Comparison of ENCODE assay signal across 11 mouse cellular contexts in genomic region chr9:44916196-44916595, GRCm38 (mm10). TPM values are rescaled to one million over a fixed set of nuclear protein-coding genes. Genes with fewer than 3 reads are reported as not detected.
DNase-seq lines count a peak whose midpoint lies in the region; ATAC-seq and TF ChIP-seq lines count a peak whose summit lies in the region.
"Had no signal": no experiment of that assay in that cellular context is flagged by ENCODE, and none has a peak within 500 bp of the region (broad histone marks: within the 10 kb centered on the region; RNA-seq: fewer than 3 reads in every experiment).

No protein-coding gene starts in this region.

- H3K4me3 ChIP-seq in heart, embryonic 12.5 days: no peak overlapping the region
- no peak overlapping the region for H3K4me3 ChIP-seq in bone marrow, adult 2 months (replicated peaks; ENCODE audit: control insufficient read depth, low read depth, low read length)
- no peak overlapping the region for H3K4me3 ChIP-seq in hindbrain, postnatal 0 days (ENCODE audit: low read length)
- H3K4me3 ChIP-seq: embryonic facial prominence, embryonic 12.5 days; limb, embryonic 13.5 days; stomach, embryonic 15.5 days had no signal

- no peak for TF ChIP-seq POLR2A in bone marrow, adult 2 months (IDR thresholded peaks at IDR 0.05; ENCODE audit: borderline replicate concordance, control insufficient read depth, low read depth, low read length)

- no peaks in the 10 kb centered on the region for H3K27me3 ChIP-seq in heart, embryonic 12.5 days (replicated peaks)
- no peaks in the 10 kb centered on the region for H3K27me3 ChIP-seq in hindbrain, postnatal 0 days (ENCODE audit: insufficient read depth, low read length)
- H3K27me3 ChIP-seq: embryonic facial prominence, embryonic 12.5 days; limb, embryonic 13.5 days; stomach, embryonic 15.5 days had no signal

- peak; percentile 25 to 72 for DNase-seq in heart, adult 18-20 months
- DNase-seq in right cerebral cortex, adult 18-20 months: peak; percentile 19
- DNase-seq in right cerebral cortex, postnatal 25 days: no peak
- DNase-seq in hindbrain, postnatal 0 days (ENCODE audit: low spot score): peak; percentile 50
- peak; percentile 43 for DNase-seq in retina, embryonic 14.5 days (ENCODE audit: low spot score)
- no peak for DNase-seq in frontal cortex, postnatal 25 days (ENCODE audit: low spot score in 2 of 2)

- H3K36me3 ChIP-seq in heart, embryonic 12.5 days: peaks cover 21% of the 10 kb centered on the region
- H3K36me3 ChIP-seq in hindbrain, postnatal 0 days (ENCODE audit: insufficient read depth, low read length): 0 out of 2 replicates have a peak, but pooled peaks cover 6% of the 10 kb centered on the region

- WGBS in heart, embryonic 12.5 days: 77% methylated on average over 1 of the region's 1 CpGs
- WGBS in bone marrow, adult 2 months: 23% methylated on average over 1 of the region's 1 CpGs
- WGBS in hindbrain, postnatal 0 days: 38% methylated on average over 1 of the region's 1 CpGs

- peak; percentile 61 for TF ChIP-seq CTCF in bone marrow, adult 2 months (IDR thresholded peaks at IDR 0.05; ENCODE audit: control insufficient read depth, insufficient read depth, low read length)
- peak; percentile 66 for TF ChIP-seq CTCF in hindbrain, postnatal 0 days (IDR thresholded peaks at IDR 0.05; ENCODE audit: low read depth)

- no peaks in the 10 kb centered on the region for H3K9me3 ChIP-seq in heart, embryonic 12.5 days (replicated peaks)
- no peaks in the 10 kb centered on the region for H3K9me3 ChIP-seq in hindbrain, postnatal 0 days (ENCODE audit: low read length)
- H3K9me3 ChIP-seq: embryonic facial prominence, embryonic 12.5 days; limb, embryonic 13.5 days; stomach, embryonic 15.5 days had no signal

- no peak for ATAC-seq in heart, embryonic 12.5 days (ENCODE audit: insufficient number of reproducible peaks, low FRiP score)
- ATAC-seq in hindbrain, postnatal 0 days: no peak

- H3K4me2 ChIP-seq in heart, embryonic 12.5 days: no peak overlapping the region
- H3K4me2 ChIP-seq in hindbrain, postnatal 0 days (ENCODE audit: low read depth, low read length): no peak overlapping the region
- H3K4me2 ChIP-seq: embryonic facial prominence, embryonic 12.5 days; limb, embryonic 13.5 days; stomach, embryonic 15.5 days had no signal

- no peak overlapping the region for H3K27ac ChIP-seq in heart, embryonic 12.5 days (ENCODE audit: poor library complexity, severe bottlenecking)
- H3K27ac ChIP-seq in bone marrow, adult 2 months (ENCODE audit: control insufficient read depth, insufficient read depth, low read depth, low read length, poor library complexity): no peak overlapping the region
- no peak overlapping the region for H3K27ac ChIP-seq in hindbrain, postnatal 0 days
- H3K27ac ChIP-seq: embryonic facial prominence, embryonic 12.5 days; limb, embryonic 13.5 days; stomach, embryonic 15.5 days had no signal

- H3K9ac ChIP-seq in heart, embryonic 12.5 days: no peak overlapping the region
- no peak overlapping the region for H3K9ac ChIP-seq in hindbrain, postnatal 0 days (replicated peaks; ENCODE audit: low read length)
- H3K9ac ChIP-seq: embryonic facial prominence, embryonic 12.5 days; limb, embryonic 13.5 days; stomach, embryonic 15.5 days had no signal

- peaks cover 11% of the 10 kb centered on the region for H3K4me1 ChIP-seq in heart, embryonic 12.5 days (replicated peaks)
- no peaks in the 10 kb centered on the region; the same call in 1 of the 2 replicates for H3K4me1 ChIP-seq in bone marrow, adult 2 months (ENCODE audit: control insufficient read depth, insufficient read depth, low read length)
- H3K4me1 ChIP-seq in hindbrain, postnatal 0 days (ENCODE audit: insufficient read depth, low read length): peaks cover 10% of the 10 kb centered on the region; the same call in 1 of the 2 replicates

RNA-seq across cellular contexts. Expression of gene Atp5l, which starts 4.3 kb away (rescaled TPM):
- total RNA-seq in heart, adult 18-20 months (2021): 1,000 to 10,000 TPM; 1,708 to 2,082 TPM
- polyA plus RNA-seq in heart, embryonic 12.5 days (2016; fragmentation: Nextera tagmentation; extraction: Ambion mirVana): 924 and 963 TPM in 2 replicates
- polyA plus RNA-seq in bone marrow, adult 2 months (2011; ENCODE audit: insufficient read depth, insufficient read length, low replicate concordance, missing spikeins): 242 and 287 TPM in 2 replicates
- total RNA-seq in hindbrain, postnatal 0 days (2014; rRNA removed): 217 and 223 TPM in 2 replicates
- 1,057 and 1,065 TPM in 2 replicates for polyA plus RNA-seq in hindbrain, postnatal 0 days (2015; fragmentation: Nextera tagmentation; extraction: Ambion mirVana)

RNA-seq across cellular contexts. Expression of gene Kmt2a, which starts 35.1 kb away (rescaled TPM):
- 10 to 100 TPM; 24.9 to 28.1 TPM for total RNA-seq in heart, adult 18-20 months (2021)
- 11.9 and 12.0 TPM in 2 replicates for polyA plus RNA-seq in heart, embryonic 12.5 days (2016; fragmentation: Nextera tagmentation; extraction: Ambion mirVana)
- 23.2 and 39.1 TPM in 2 replicates for polyA plus RNA-seq in bone marrow, adult 2 months (2011; ENCODE audit: insufficient read depth, insufficient read length, low replicate concordance, missing spikeins)
- total RNA-seq in hindbrain, postnatal 0 days (2014; rRNA removed): 18.7 and 20.6 TPM in 2 replicates
- 14.4 and 19.0 TPM in 2 replicates for polyA plus RNA-seq in hindbrain, postnatal 0 days (2015; fragmentation: Nextera tagmentation; extraction: Ambion mirVana)

RNA-seq across cellular contexts. Expression of gene Ube4a, which starts 49.2 kb away (rescaled TPM):
- 10 to 100 TPM; 33.8 to 35.5 TPM for total RNA-seq in heart, adult 18-20 months (2021)
- 18.9 and 21.6 TPM in 2 replicates for polyA plus RNA-seq in heart, embryonic 12.5 days (2016; fragmentation: Nextera tagmentation; extraction: Ambion mirVana)
- polyA plus RNA-seq in bone marrow, adult 2 months (2011; ENCODE audit: insufficient read depth, insufficient read length, low replicate concordance, missing spikeins): 11.1 and 18.8 TPM in 2 replicates
- 42.9 and 44.5 TPM in 2 replicates for total RNA-seq in hindbrain, postnatal 0 days (2014; rRNA removed)
- polyA plus RNA-seq in hindbrain, postnatal 0 days (2015; fragmentation: Nextera tagmentation; extraction: Ambion mirVana): 23.8 and 24.8 TPM in 2 replicates

Comparison
In these comparisons a context has a peak if more than half of its experiments do, and no peak if none do; other contexts are left out.
1. DNase-seq: peak in heart, adult 18-20 months (2 of 2), right cerebral cortex, adult 18-20 months (single experiment), hindbrain, postnatal 0 days (single experiment) and retina, embryonic 14.5 days (single experiment); none in right cerebral cortex, postnatal 25 days (single experiment) and frontal cortex, postnatal 25 days (0 of 2).